Mouse (Mus musculus): ENCODE results near the gene Calcb. TPM values are rescaled to one million over a fixed set of nuclear protein-coding genes. Genes with fewer than 3 reads are reported as not detected.
"Not testable (repeated sequence)": the region's sequence is repeated elsewhere in the genome, so short reads cannot be mapped to it uniquely, and the experiment has no call there.

Gene Calcb
- polyA plus RNA-seq, 1 experiment from 2014 or later = 0.72 TPM

- Histone ChIP-seq H3K36me3 (ENCODE audit: control insufficient read depth, insufficient read depth, low read length) (no peaks in the 10 kb centered on the region), H3K4me2 (ENCODE audit: low read depth, low read length) (peak overlapping the region; percentile 46), H3K27me3 (replicated peaks; ENCODE audit: control insufficient read depth, insufficient read depth, low read length) (peaks cover 45% of the 10 kb centered on the region), H3K9ac (ENCODE audit: low read depth, low read length) (no peak overlapping the region; the same call in 1 of the 2 replicates), H3K9me3 (ENCODE audit: control insufficient read depth, low read length) (no peaks in the 10 kb centered on the region), H3K27ac (replicated peaks; ENCODE audit: low read depth, low read length) (no peak overlapping the region), H3K4me3 (ENCODE audit: low read depth, low read length) (peak overlapping the region; percentile 12), H3K4me1 (ENCODE audit: control insufficient read depth, insufficient read depth, low read length) (peaks cover 14% of the 10 kb centered on the region)
- ATAC-seq (ENCODE audit: low read depth) (peak; percentile 62; the same call in 1 of the 2 replicates), DNase-seq (ENCODE audit: low spot score) (peak; percentile 56)
- 5% methylated on average over 17 of the region's 17 CpGs for WGBS
Observed at GRCm38 (mm10) chr7:114719381-114720131, 1.1 kb downstream of the Calcb start.

GRCm38 (mm10) chr7:114729696-114730095, 11.3 kb downstream of the Calcb start:
- H3K9me3 ChIP-seq (ENCODE audit: control insufficient read depth, low read length); H3K4me3 ChIP-seq (ENCODE audit: low read depth, low read length); H3K36me3 ChIP-seq (ENCODE audit: control insufficient read depth, insufficient read depth, low read length); ATAC-seq (ENCODE audit: low read depth); H3K4me2 ChIP-seq (ENCODE audit: low read depth, low read length); H3K27me3 ChIP-seq (replicated peaks; ENCODE audit: control insufficient read depth, insufficient read depth, low read length); H3K4me1 ChIP-seq (ENCODE audit: control insufficient read depth, insufficient read depth, low read length); H3K27ac ChIP-seq (replicated peaks; ENCODE audit: low read depth, low read length); H3K9ac ChIP-seq (ENCODE audit: low read depth, low read length); DNase-seq (ENCODE audit: low spot score): not testable (repeated sequence)
- WGBS = 59% methylated on average over 4 of the region's 4 CpGs

GRCm38 (mm10) chr7:114731175-114731574, 12.7 kb downstream of the Calcb start:
- Histone ChIP-seq H3K36me3 (ENCODE audit: control insufficient read depth, insufficient read depth, low read length) (no peaks in the 10 kb centered on the region), H3K27ac (replicated peaks; ENCODE audit: low read depth, low read length) (no peak overlapping the region), H3K4me2 (ENCODE audit: low read depth, low read length) (no peak overlapping the region), H3K9ac (ENCODE audit: low read depth, low read length) (no peak overlapping the region), H3K4me3 (ENCODE audit: low read depth, low read length) (no peak overlapping the region), H3K9me3 (ENCODE audit: control insufficient read depth, low read length) (no peaks in the 10 kb centered on the region), H3K4me1 (ENCODE audit: control insufficient read depth, insufficient read depth, low read length) (no peaks in the 10 kb centered on the region), H3K27me3 (replicated peaks; ENCODE audit: control insufficient read depth, insufficient read depth, low read length) (no peaks in the 10 kb centered on the region)
- ATAC-seq (ENCODE audit: low read depth) (no peak), DNase-seq (ENCODE audit: low spot score) (no peak)
- 75% methylated on average over 6 of the region's 6 CpGs for WGBS

- H3K9me3 ChIP-seq (ENCODE audit: control insufficient read depth, low read length); H3K27me3 ChIP-seq (replicated peaks; ENCODE audit: control insufficient read depth, insufficient read depth, low read length); H3K36me3 ChIP-seq (ENCODE audit: control insufficient read depth, insufficient read depth, low read length); H3K4me3 ChIP-seq (ENCODE audit: low read depth, low read length); H3K9ac ChIP-seq (ENCODE audit: low read depth, low read length); H3K4me2 ChIP-seq (ENCODE audit: low read depth, low read length); H3K27ac ChIP-seq (replicated peaks; ENCODE audit: low read depth, low read length); H3K4me1 ChIP-seq (ENCODE audit: control insufficient read depth, insufficient read depth, low read length); ATAC-seq (ENCODE audit: low read depth); DNase-seq (ENCODE audit: low spot score): not testable (repeated sequence)
- WGBS = 37% methylated on average over 4 of the region's 4 CpGs
Observed at GRCm38 (mm10) chr7:114731700-114732099, 13.3 kb downstream of the Calcb start.

GRCm38 (mm10) chr7:114736256-114736655, 17.8 kb downstream of the Calcb start:
- Histone ChIP-seq H3K4me2 (ENCODE audit: low read depth, low read length) (no peak overlapping the region), H3K36me3 (ENCODE audit: control insufficient read depth, insufficient read depth, low read length) (no peaks in the 10 kb centered on the region), H3K27me3 (replicated peaks; ENCODE audit: control insufficient read depth, insufficient read depth, low read length) (no peaks in the 10 kb centered on the region), H3K9ac (ENCODE audit: low read depth, low read length) (no peak overlapping the region), H3K4me1 (ENCODE audit: control insufficient read depth, insufficient read depth, low read length) (no peaks in the 10 kb centered on the region), H3K9me3 (ENCODE audit: control insufficient read depth, low read length) (no peaks in the 10 kb centered on the region), H3K27ac (replicated peaks; ENCODE audit: low read depth, low read length) (no peak overlapping the region), H3K4me3 (ENCODE audit: low read depth, low read length) (no peak overlapping the region)
- no peak for ATAC-seq (ENCODE audit: low read depth)
- WGBS = 71% methylated on average over 5 of the region's 5 CpGs
- DNase-seq (ENCODE audit: low spot score) = no peak

- DNase-seq (ENCODE audit: low spot score) (peak; percentile 58), ATAC-seq (ENCODE audit: low read depth) (no peak)
- no peak overlapping the region for H3K9ac ChIP-seq (ENCODE audit: low read depth, low read length)
- H3K4me2 ChIP-seq (ENCODE audit: low read depth, low read length) = no peak overlapping the region
- H3K9me3 ChIP-seq (ENCODE audit: control insufficient read depth, low read length) = no peaks in the 10 kb centered on the region
- H3K27ac ChIP-seq (replicated peaks; ENCODE audit: low read depth, low read length) = no peak overlapping the region
- H3K27me3 ChIP-seq (replicated peaks; ENCODE audit: control insufficient read depth, insufficient read depth, low read length) = no peaks in the 10 kb centered on the region
- no peak overlapping the region for H3K4me3 ChIP-seq (ENCODE audit: low read depth, low read length)
- no peaks in the 10 kb centered on the region for H3K36me3 ChIP-seq (ENCODE audit: control insufficient read depth, insufficient read depth, low read length)
- H3K4me1 ChIP-seq (ENCODE audit: control insufficient read depth, insufficient read depth, low read length) = no peaks in the 10 kb centered on the region
Observed at GRCm38 (mm10) chr7:114738166-114738565, 19.7 kb downstream of the Calcb start.

GRCm38 (mm10) chr7:114740360-114741165, 22.1 kb downstream of the Calcb start:
- H3K27me3 ChIP-seq (replicated peaks; ENCODE audit: control insufficient read depth, insufficient read depth, low read length) = 0 out of 2 replicates have a peak, but pooled peaks cover 4% of the 10 kb centered on the region
- H3K36me3 ChIP-seq (ENCODE audit: control insufficient read depth, insufficient read depth, low read length) = no peaks in the 10 kb centered on the region
- no peak overlapping the region for H3K27ac ChIP-seq (replicated peaks; ENCODE audit: low read depth, low read length)
- no peak overlapping the region for H3K4me2 ChIP-seq (ENCODE audit: low read depth, low read length)
- DNase-seq (ENCODE audit: low spot score) = no peak
- no peak overlapping the region for H3K9ac ChIP-seq (ENCODE audit: low read depth, low read length)
- no peak for ATAC-seq (ENCODE audit: low read depth)
- peaks cover 9% of the 10 kb centered on the region for H3K4me1 ChIP-seq (ENCODE audit: control insufficient read depth, insufficient read depth, low read length)
- WGBS = 47% methylated on average over 6 of the region's 6 CpGs
- no peaks in the 10 kb centered on the region for H3K9me3 ChIP-seq (ENCODE audit: control insufficient read depth, low read length)
- no peak overlapping the region for H3K4me3 ChIP-seq (ENCODE audit: low read depth, low read length)

GRCm38 (mm10) chr7:114743022-114743780, 24.8 kb downstream of the Calcb start, which contains the start of gene Insc:
Insc (plus strand) TSS chr7:114743694.
- H3K27ac ChIP-seq (replicated peaks; ENCODE audit: low read depth, low read length) = no peak within 1 kb of the TSS
- WGBS = 67% methylated on average over 5 of the region's 5 CpGs
- no peak for ATAC-seq (ENCODE audit: low read depth)

More at GRCm38 (mm10) chr7:114743022-114743780, 24.8 kb downstream of the Calcb start, which contains the start of gene Insc:
- no peak within 1 kb of the TSS for H3K4me3 ChIP-seq (ENCODE audit: low read depth, low read length)
- 0 out of 2 replicates have a peak, but pooled peaks cover 4% of the 10 kb centered on the region for H3K27me3 ChIP-seq (replicated peaks; ENCODE audit: control insufficient read depth, insufficient read depth, low read length)
- H3K4me1 ChIP-seq (ENCODE audit: control insufficient read depth, insufficient read depth, low read length) = peaks cover 9% of the 10 kb centered on the region
- peak; percentile 22 for DNase-seq (ENCODE audit: low spot score)
- H3K9me3 ChIP-seq (ENCODE audit: control insufficient read depth, low read length) = no peaks in the 10 kb centered on the region
- no peak within 1 kb of the TSS for H3K4me2 ChIP-seq (ENCODE audit: low read depth, low read length)
- no peaks in the 10 kb centered on the region for H3K36me3 ChIP-seq (ENCODE audit: control insufficient read depth, insufficient read depth, low read length)
- no peak within 1 kb of the TSS for H3K9ac ChIP-seq (ENCODE audit: low read depth, low read length)
